Mouse (Mus musculus): ENCODE results near the gene Ypel3. TPM values are rescaled to one million over a fixed set of nuclear protein-coding genes. Genes with fewer than 3 reads are reported as not detected.

Ypel3 gene
- total and polyA plus RNA-seq, 3 experiments: 33.9 to 44.0 (median 38.9) TPM

GRCm38 (mm10) chr7:126773351-126773750, 3.4 kb upstream of the Ypel3 start:
- no peak for DNase-seq (ENCODE audit: extremely low read depth)
- peaks cover 13 to 53% of the 10 kb centered on the region in 2 experiments for H3K36me3 ChIP-seq (replicated peaks in 1 of 2; ENCODE audit: control insufficient read depth in 1 of 2, insufficient read depth in 1 of 2, low read length in 1 of 2)
- H3K27me3 ChIP-seq (replicated peaks): no peaks in the 10 kb centered on the region
- H3K9ac ChIP-seq (ENCODE audit: insufficient read depth, low read depth): no peak overlapping the region
- peaks cover 9 to 40% of the 10 kb centered on the region in 2 experiments; a peak in 3 of 4 replicates for H3K4me1 ChIP-seq (ENCODE audit: control insufficient read depth in 1 of 2, insufficient read depth in 2 of 2)
- H3K9me3 ChIP-seq (replicated peaks; ENCODE audit: low read length): no peaks in the 10 kb centered on the region
- H3K27ac ChIP-seq (ENCODE audit: insufficient read depth, low read depth): no peak overlapping the region
- in situ Hi-C loops (cut with MboI; ENCODE audit: low pct_ligation_motif_present, low pct_unique_long_range_greater_than_20kb, low sequenced_read_pairs) (no loop called here), dilution Hi-C loops (cut with MboI; ENCODE audit: extremely low pct_ligation_motif_present, extremely low pct_unique_long_range_greater_than_20kb, low sequenced_read_pairs) (no loop called here)
- no peak for TF ChIP-seq KAT2A (IDR thresholded peaks at IDR 0.05; ENCODE audit: insufficient replicate concordance, low read length)
- no peak for TF ChIP-seq IRF4 (IDR thresholded peaks at IDR 0.05; ENCODE audit: low read depth, low read length)
- no peak for TF ChIP-seq USF2 (conservative IDR thresholded peaks at IDR 0.05; ENCODE audit: low read depth, low read length)
- TF ChIP-seq PAX5 (IDR thresholded peaks at IDR 0.05; ENCODE audit: low read length): no peak
- TF ChIP-seq ZNF384 (IDR thresholded peaks at IDR 0.05; ENCODE audit: low read depth, low read length): no peak
- no peak for TF ChIP-seq NRF1 (IDR thresholded peaks at IDR 0.05; ENCODE audit: low read depth, low read length)
- no peak for TF ChIP-seq CTCF (conservative IDR thresholded peaks at IDR 0.05 in 1 of 2, IDR thresholded peaks at IDR 0.05 in 1 of 2; ENCODE audit: low read depth in 2 of 2, low read length in 2 of 2)
- TF ChIP-seq ZC3H11A (IDR thresholded peaks at IDR 0.05; ENCODE audit: low read depth, low read length): no peak
- TF ChIP-seq ETS1 (conservative IDR thresholded peaks at IDR 0.05; ENCODE audit: low read depth, low read length): no peak
- no peak for TF ChIP-seq HCFC1 (IDR thresholded peaks at IDR 0.05; ENCODE audit: low read depth, low read length)
- no peak for TF ChIP-seq JUN (IDR thresholded peaks at IDR 0.05; ENCODE audit: insufficient read depth, low read depth, low read length)
- TF ChIP-seq MAX (IDR thresholded peaks at IDR 0.05; ENCODE audit: low read length): no peak
- no peak for TF ChIP-seq ZMIZ1 (IDR thresholded peaks at IDR 0.05; ENCODE audit: low read depth, low read length)
- no peak for TF ChIP-seq RCOR1 (conservative IDR thresholded peaks at IDR 0.05; ENCODE audit: low read depth, low read length)
- no peak for TF ChIP-seq USF1 (IDR thresholded peaks at IDR 0.05; ENCODE audit: low read depth, low read length)
- TF ChIP-seq MYC (IDR thresholded peaks at IDR 0.05; ENCODE audit: low read depth, low read length): no peak
- no peak overlapping the region for H3K4me3 ChIP-seq (replicated peaks in 1 of 3; ENCODE audit: low read depth in 2 of 3, low read length in 2 of 3, poor library complexity in 1 of 3)
- 0 out of 2 replicates have a peak, but pooled peaks cover 2% of the 10 kb centered on the region for H3K79me2 ChIP-seq (replicated peaks; ENCODE audit: control insufficient read depth, extremely low read depth, insufficient read depth, poor library complexity, severe bottlenecking)
- no peak overlapping the region for H3K4me2 ChIP-seq (ENCODE audit: insufficient read depth, low read depth, poor library complexity, severe bottlenecking)

GRCm38 (mm10) chr7:126774463-126774862, 2.3 kb upstream of the Ypel3 start:
- Histone ChIP-seq H3K4me3 (replicated peaks in 1 of 3; ENCODE audit: low read depth in 2 of 3, low read length in 2 of 3, poor library complexity in 1 of 3) (no peak overlapping the region), H3K79me2 (replicated peaks; ENCODE audit: control insufficient read depth, extremely low read depth, insufficient read depth, poor library complexity, severe bottlenecking) (0 out of 2 replicates have a peak, but pooled peaks cover 2% of the 10 kb centered on the region), H3K36me3 (replicated peaks in 1 of 2; ENCODE audit: control insufficient read depth in 1 of 2, insufficient read depth in 1 of 2, low read length in 1 of 2) (peaks cover 21 to 52% of the 10 kb centered on the region in 2 experiments), H3K4me1 (ENCODE audit: control insufficient read depth in 1 of 2, insufficient read depth in 2 of 2) (peaks cover 12 to 52% of the 10 kb centered on the region in 2 experiments; a peak in 3 of 4 replicates), H3K27me3 (replicated peaks) (no peaks in the 10 kb centered on the region), H3K27ac (ENCODE audit: insufficient read depth, low read depth) (no peak overlapping the region), H3K9ac (ENCODE audit: insufficient read depth, low read depth) (no peak overlapping the region), H3K4me2 (ENCODE audit: insufficient read depth, low read depth, poor library complexity, severe bottlenecking) (no peak overlapping the region), H3K9me3 (replicated peaks; ENCODE audit: low read length) (no peaks in the 10 kb centered on the region)
- DNase-seq (ENCODE audit: extremely low read depth): no peak
- dilution Hi-C loops (cut with MboI; ENCODE audit: extremely low pct_ligation_motif_present, extremely low pct_unique_long_range_greater_than_20kb, low sequenced_read_pairs): no loop called here
- TF ChIP-seq PAX5 (IDR thresholded peaks at IDR 0.05; ENCODE audit: low read length) (no peak), E2F4 (IDR thresholded peaks at IDR 0.05; ENCODE audit: insufficient replicate concordance, low read depth, low read length) (no peak), CHD2 (IDR thresholded peaks at IDR 0.05; ENCODE audit: low read length) (no peak), SIN3A (IDR thresholded peaks at IDR 0.05; ENCODE audit: low read length) (no peak), EP300 (IDR thresholded peaks at IDR 0.05; ENCODE audit: low read length) (no peak), USF2 (conservative IDR thresholded peaks at IDR 0.05; ENCODE audit: low read depth, low read length) (no peak), JUN (IDR thresholded peaks at IDR 0.05; ENCODE audit: insufficient read depth, low read depth, low read length) (no peak), MXI1 (IDR thresholded peaks at IDR 0.05; ENCODE audit: low read depth, low read length) (no peak)
- in situ Hi-C loops (cut with MboI; ENCODE audit: low pct_ligation_motif_present, low pct_unique_long_range_greater_than_20kb, low sequenced_read_pairs): no loop called here

Data from CH12.LX (cell line).